Mouse (Mus musculus) MEL (cell line): ENCODE data around the gene Dhx36. TPM values are rescaled to one million over a fixed set of nuclear protein-coding genes. Genes with fewer than 3 reads are reported as not detected.

ENCODE experiments used
- DNase-seq: peaks from one replicate; pipeline ENCODE4 v3.0.0; 2011; ENCODE audit warnings: low read depth, low spot score
- H3K27ac ChIP-seq: 2 replicates; pipeline ENCODE4 v1.5.1; 2012; ENCODE audit warnings: low read depth, mild to moderate bottlenecking, control low read depth, low read length, moderate library complexity; ENCODE audit not compliant: control insufficient read depth
- H3K27me3 ChIP-seq, 2 experiments: fragments of 150-350 bp in 1 of 2; sonication (generic) in 1 of 2; 2 replicates each; pipeline ENCODE4 v1.6.1; 2012; ENCODE audit warnings: low read length in 2 of 2, mild to moderate bottlenecking in 2 of 2, improper control_type of control experiment in 1 of 2, moderate library complexity in 1 of 2; ENCODE audit not compliant: insufficient read depth in 2 of 2, control insufficient read depth in 1 of 2
- H3K36me3 ChIP-seq, 2 experiments: 2 replicates each; pipeline ENCODE4 v1.6.1; 2012 to 2014; ENCODE audit warnings: low read length in 2 of 2, improper control_type of control experiment in 1 of 2, inconsistent platforms in 1 of 2, mild to moderate bottlenecking in 1 of 2; ENCODE audit not compliant: insufficient read depth in 2 of 2, control insufficient read depth in 1 of 2
- H3K4me1 ChIP-seq, 2 experiments: fragments of 150-350 bp in 1 of 2; sonication (generic) in 1 of 2; 2 replicates each; pipeline ENCODE4 v1.6.1; 2012; ENCODE audit warnings: low read length in 2 of 2, improper control_type of control experiment in 1 of 2, mild to moderate bottlenecking in 1 of 2; ENCODE audit not compliant: insufficient read depth in 2 of 2, control insufficient read depth in 1 of 2
- H3K4me3 ChIP-seq, 2 experiments: fragments of 150-350 bp in 1 of 2; sonication (generic) in 1 of 2; 2 replicates each; pipeline ENCODE4 v1.5.1; 2012; ENCODE audit warnings: low read depth in 2 of 2, low read length in 2 of 2, mild to moderate bottlenecking in 2 of 2, moderate library complexity in 2 of 2, control low read depth in 1 of 2, improper control_type of control experiment in 1 of 2; ENCODE audit not compliant: control insufficient read depth in 1 of 2, insufficient read depth in 1 of 2
- H3K79me2 ChIP-seq: 2 replicates; pipeline ENCODE4 v1.6.1; 2012; ENCODE audit warnings: mild to moderate bottlenecking, low read length, moderate library complexity; ENCODE audit not compliant: control insufficient read depth, poor library complexity, insufficient read depth
- H3K9ac ChIP-seq: 2 replicates; pipeline ENCODE4 v1.6.1; 2012; ENCODE audit warnings: low read depth, mild to moderate bottlenecking, control low read depth, low read length, moderate library complexity; ENCODE audit not compliant: control insufficient read depth, poor library complexity, severe bottlenecking
- H3K9me3 ChIP-seq: fragments of 150-350 bp; sonication (generic); replicated peaks from 2 replicates; pipeline ENCODE4 v1.6.1; 2012; ENCODE audit warnings: mild to moderate bottlenecking, low read length, improper control_type of control experiment, moderate library complexity; ENCODE audit not compliant: insufficient read depth
- CTCF ChIP-seq, 3 experiments: IDR thresholded peaks in 2 of 3; conservative IDR thresholded peaks in 1 of 3; 2 replicates each; pipeline ENCODE4 v1.5.1; 2011 to 2012; ENCODE audit warnings: low read length in 3 of 3, low read depth in 2 of 3, mild to moderate bottlenecking in 2 of 3, improper control_type of control experiment in 1 of 3, inconsistent platforms in 1 of 3, mixed read lengths in 1 of 3, moderate library complexity in 1 of 3; ENCODE audit not compliant: control insufficient read depth in 1 of 3, insufficient read depth in 1 of 3, poor library complexity in 1 of 3, severe bottlenecking in 1 of 3
- JUND ChIP-seq: IDR thresholded peaks from 2 replicates; pipeline ENCODE4 v1.6.1; 2011; ENCODE audit warnings: low read depth, mild to moderate bottlenecking, improper control_type of control experiment, low read length
- MAFK ChIP-seq: IDR thresholded peaks from 2 replicates; pipeline ENCODE4 v1.6.1; 2011; ENCODE audit warnings: low read depth, mild to moderate bottlenecking, low read length, improper control_type of control experiment, borderline replicate concordance
- MYC ChIP-seq: IDR thresholded peaks from 2 replicates; pipeline ENCODE4 v1.6.1; 2011; ENCODE audit warnings: low read depth, mild to moderate bottlenecking, low read length, improper control_type of control experiment, moderate library complexity
- NELFE ChIP-seq: IDR thresholded peaks from 2 replicates; pipeline ENCODE4 v1.6.1; 2011; ENCODE audit warnings: low read depth, low read length, improper control_type of control experiment
- NRF1 ChIP-seq: IDR thresholded peaks from 2 replicates; pipeline ENCODE4 v1.6.1; 2014; ENCODE audit warnings: low read depth, mild to moderate bottlenecking, inconsistent platforms, low read length, improper control_type of control experiment, moderate library complexity; ENCODE audit not compliant: poor library complexity, insufficient read depth, severe bottlenecking
- POLR2A ChIP-seq, 2 experiments: IDR thresholded peaks; 2 replicates each; pipeline ENCODE4 v1.6.1; 2011 to 2012; ENCODE audit warnings: low read length in 2 of 2, mild to moderate bottlenecking in 2 of 2, control low read depth in 1 of 2, improper control_type of control experiment in 1 of 2, low read depth in 1 of 2, moderate library complexity in 1 of 2; ENCODE audit not compliant: control insufficient read depth in 1 of 2, insufficient read depth in 1 of 2, poor library complexity in 1 of 2
- POLR2AphosphoS2 ChIP-seq: IDR thresholded peaks from 2 replicates; pipeline ENCODE4 v1.6.1; 2011; ENCODE audit warnings: low read length, improper control_type of control experiment
- SIN3A ChIP-seq: IDR thresholded peaks from 2 replicates; pipeline ENCODE4 v1.6.1; 2012; ENCODE audit warnings: low read length, improper control_type of control experiment, inconsistent platforms
- SMC3 ChIP-seq: IDR thresholded peaks from 2 replicates; pipeline ENCODE4 v1.6.1; 2011; ENCODE audit warnings: low read depth, low read length, improper control_type of control experiment
- TCF12 ChIP-seq: IDR thresholded peaks from 2 replicates; pipeline ENCODE4 v1.6.1; 2014; ENCODE audit warnings: low read depth, mild to moderate bottlenecking, inconsistent platforms, low read length, improper control_type of control experiment, moderate library complexity
- USF2 ChIP-seq, 2 experiments: IDR thresholded peaks; 2 replicates each; pipeline ENCODE4 v1.6.1; 2011 to 2012; ENCODE audit warnings: improper control_type of control experiment in 2 of 2, low read length in 2 of 2, borderline replicate concordance in 1 of 2, inconsistent platforms in 1 of 2, low read depth in 1 of 2, mild to moderate bottlenecking in 1 of 2; ENCODE audit not compliant: insufficient read depth in 1 of 2
- ZC3H11A ChIP-seq: IDR thresholded peaks from 2 replicates; pipeline ENCODE4 v1.6.1; 2012; ENCODE audit warnings: low read depth, mild to moderate bottlenecking, inconsistent platforms, low read length, improper control_type of control experiment
- ZKSCAN1 ChIP-seq: IDR thresholded peaks from 2 replicates; pipeline ENCODE4 v1.6.1; 2012; ENCODE audit warnings: low read depth, mild to moderate bottlenecking, inconsistent platforms, low read length, improper control_type of control experiment, moderate library complexity
- ZMIZ1 ChIP-seq: IDR thresholded peaks from 2 replicates; pipeline ENCODE4 v1.6.1; 2012; ENCODE audit warnings: low read depth, mild to moderate bottlenecking, inconsistent platforms, low read length, improper control_type of control experiment, moderate library complexity
- polyA plus RNA-seq, 2 experiments: library from polyadenylated mRNA; stranded (reverse) in 1 of 2; unstranded in 1 of 2; fragments of >175 nt in 1 of 2; fragments of >200 nt in 1 of 2; gene quantifications; 2 replicates each; pipeline versions ENCODE4 v1.2.1 to v1.2.4; 2012; ENCODE audit warnings: low replicate concordance in 2 of 2, low read depth in 1 of 2; ENCODE audit not compliant: insufficient read length in 2 of 2, insufficient read depth in 1 of 2, missing spikeins in 1 of 2
- total RNA-seq: library from RNA; depleted of rRNA; stranded (reverse); fragments of 300-350 nt; gene quantifications from 2 replicates; pipeline ENCODE4 v1.2.3, GENCODE M21; 2012

Gene Dhx36
- total and polyA plus RNA-seq, 3 experiments: 17.7 to 26.4 TPM; not detected in 1

GRCm38 (mm10) chr3:62443582-62444194, 63.1 kb downstream of the Dhx36 start:
- H3K9me3 ChIP-seq: no peaks in the 10 kb centered on the region
- H3K27me3 ChIP-seq: no peaks in the 10 kb centered on the region
- H3K4me1 ChIP-seq: peaks cover 2 to 7% of the 10 kb centered on the region in 2 experiments; a peak in 2 of 4 replicates
- H3K9ac ChIP-seq: no peak overlapping the region
- H3K4me3 ChIP-seq: no peak overlapping the region
- no peaks in the 10 kb centered on the region for H3K79me2 ChIP-seq
- peaks cover 0 to 4% of the 10 kb centered on the region in 2 experiments; a peak in 2 of 4 replicates for H3K36me3 ChIP-seq
- TF ChIP-seq SMC3: no peak
- TF ChIP-seq, all 39 proteins: peak for 0
- no peak overlapping the region for H3K27ac ChIP-seq
- no peak for DNase-seq

DNA sequence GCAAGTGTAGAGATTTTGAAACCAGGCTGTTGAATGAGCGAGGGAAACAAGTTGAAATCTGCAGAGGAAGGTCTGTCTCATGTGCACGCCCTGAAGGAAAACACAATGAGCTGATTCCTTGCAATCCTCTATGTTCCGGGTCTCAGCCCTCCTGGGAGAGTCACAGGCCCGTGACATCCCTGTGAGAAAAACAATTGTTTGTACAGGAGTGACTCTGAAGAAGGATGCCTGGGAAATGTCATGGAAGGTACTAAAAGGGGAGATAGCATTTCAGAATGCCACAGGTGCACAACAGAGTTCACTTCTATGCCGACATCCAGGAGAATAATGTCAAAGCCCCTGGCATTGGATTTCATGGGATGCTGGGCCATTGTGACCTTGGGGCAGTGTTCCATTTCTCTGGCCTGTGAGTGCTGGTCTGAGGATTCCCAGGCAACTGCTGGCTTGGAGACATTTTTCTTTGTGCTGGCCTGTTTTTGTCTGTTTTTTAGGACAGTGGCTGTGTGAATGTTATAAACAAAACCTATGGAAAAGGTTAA, 66.3 kb downstream of the Dhx36 start:
- H3K79me2 ChIP-seq: no peaks in the 10 kb centered on the region
- H3K36me3 ChIP-seq: no peaks in the 10 kb centered on the region
- DNase-seq: no peak
- no peak overlapping the region for H3K4me3 ChIP-seq
- H3K27ac ChIP-seq: no peak overlapping the region
- H3K9ac ChIP-seq: no peak overlapping the region
- no peaks in the 10 kb centered on the region for H3K27me3 ChIP-seq
- no peaks in the 10 kb centered on the region for H3K4me1 ChIP-seq
- H3K9me3 ChIP-seq: no peaks in the 10 kb centered on the region
- TF ChIP-seq CTCF (IDR thresholded peaks at IDR 0.05 in 2 of 3, conservative IDR thresholded peaks at IDR 0.05 in 1 of 3; ENCODE audit: control insufficient read depth in 1 of 3, insufficient read depth in 1 of 3, low read depth in 2 of 3, low read length in 3 of 3, poor library complexity in 1 of 3, severe bottlenecking in 1 of 3): no peak
- no peak for TF ChIP-seq MAFK
- no peak for TF ChIP-seq POLR2A (IDR thresholded peaks at IDR 0.05; ENCODE audit: control insufficient read depth in 1 of 2, insufficient read depth in 1 of 2, low read depth in 1 of 2, low read length in 2 of 2, poor library complexity in 1 of 2)
- TF ChIP-seq JUND: no peak
- no peak for TF ChIP-seq POLR2AphosphoS2
- no peak for TF ChIP-seq TCF12
- TF ChIP-seq MYC: no peak
- no peak for TF ChIP-seq ZC3H11A
- no peak for TF ChIP-seq NRF1
- TF ChIP-seq ZMIZ1: no peak
- TF ChIP-seq SMC3: no peak
- TF ChIP-seq USF2 (IDR thresholded peaks at IDR 0.05; ENCODE audit: borderline replicate concordance in 1 of 2, insufficient read depth in 1 of 2, low read depth in 1 of 2, low read length in 2 of 2): no peak
- no peak for TF ChIP-seq NELFE
- no peak for TF ChIP-seq SIN3A
- TF ChIP-seq ZKSCAN1: no peak
- TF ChIP-seq, all 39 proteins: peak for 0
